Mouse (Mus musculus): ENCODE measurements around the gene Kif24.

The Kif24 gene

GRCm38 (mm10) chr4:41464345-41465286, at the start of gene Kif24, which contains the start of gene Nudt2:
Kif24 (minus strand) TSS chr4:41464887.
Nudt2 (plus strand) TSS chr4:41465151.
- peak; percentile 100 for DNase-seq

DNA sequence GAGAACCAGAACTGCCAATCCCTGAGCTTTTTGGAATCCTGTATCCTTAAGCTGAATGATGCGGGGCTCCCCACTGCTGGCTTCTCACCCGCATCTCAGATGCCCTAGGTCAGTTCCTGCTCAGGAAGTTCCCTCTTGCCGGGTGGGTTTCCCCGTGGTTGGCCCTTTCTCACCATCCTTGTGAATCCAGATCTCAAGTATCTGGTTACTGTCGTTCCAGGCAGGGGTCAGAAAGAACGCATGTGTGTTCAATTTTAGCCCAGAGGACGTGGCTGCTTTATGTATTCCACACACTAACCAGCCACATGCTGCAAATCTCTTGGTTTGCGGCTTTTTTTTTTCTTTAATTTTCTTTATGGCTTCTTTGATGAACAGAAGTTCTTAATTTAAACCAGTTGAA, 49.0 kb upstream of the Kif24 start:
- DNase-seq: no peak

- DNase-seq: no peak
These were observed 48.6 kb upstream of the Kif24 start for GRCm38 (mm10) chr4:41513309-41513708.

GRCm38 (mm10) chr4:41507998-41508397, 43.3 kb upstream of the Kif24 start:
- no peak for DNase-seq

GRCm38 (mm10) chr4:41507326-41507924, 42.7 kb upstream of the Kif24 start:
- DNase-seq: peak; percentile 32

- DNase-seq: peak; percentile 90
These were observed 42.2 kb upstream of the Kif24 start for GRCm38 (mm10) chr4:41506906-41507305.

GRCm38 (mm10) chr4:41506156-41506555, 41.5 kb upstream of the Kif24 start:
- DNase-seq: peak; percentile 75

- DNase-seq: peak; percentile 33
These were observed 40.5 kb upstream of the Kif24 start for GRCm38 (mm10) chr4:41505131-41505551.

DNA sequence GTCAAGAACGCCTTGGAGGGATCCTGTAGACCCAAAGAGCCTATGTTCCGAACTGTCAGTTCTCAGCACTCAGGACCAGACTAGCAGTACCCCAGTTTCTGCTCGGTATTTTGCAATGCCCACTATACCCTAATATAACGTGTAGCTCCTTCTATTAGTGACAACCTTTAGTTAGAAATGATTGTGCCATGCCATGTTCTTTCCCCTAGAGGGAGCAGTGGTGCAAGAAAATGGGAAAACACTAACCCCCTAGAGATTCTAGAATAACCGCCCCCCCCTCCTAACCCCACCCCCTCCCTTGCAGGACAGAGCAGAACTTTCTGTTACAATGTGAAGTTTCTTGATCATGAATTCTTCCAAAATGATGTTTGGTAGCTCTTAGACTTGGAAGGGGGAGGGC, 39.6 kb upstream of the Kif24 start:
- peak; percentile 24 for DNase-seq

DNA sequence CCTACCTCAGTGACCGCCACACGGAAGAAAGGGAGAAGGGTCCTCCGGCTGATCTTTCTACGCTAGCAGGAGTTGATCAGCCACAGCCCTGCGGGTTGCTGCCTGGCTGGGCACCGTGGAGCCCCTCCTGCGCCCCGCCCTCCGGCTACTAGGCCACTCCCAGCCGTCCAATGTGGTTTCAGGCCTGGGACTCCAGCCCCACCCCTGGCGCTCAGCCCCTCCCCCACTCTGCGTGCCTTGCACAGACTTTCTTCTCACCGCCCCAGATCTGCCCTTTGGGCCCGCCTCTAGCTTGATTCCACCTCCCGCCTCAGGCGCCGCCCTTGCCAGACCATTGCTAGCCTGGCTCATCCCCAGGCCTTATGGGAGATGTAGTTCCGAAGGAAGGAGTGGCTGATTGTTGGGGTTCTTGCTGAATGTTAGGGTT, 38.3 kb upstream of the Kif24 start, which contains the start of gene AI464131:
TSS of gene AI464131 (minus strand) at position 91 of the 427 bp plus-strand sequence.
- peak; percentile 98 for DNase-seq

- peak; percentile 58 for DNase-seq
These were observed 37.7 kb upstream of the Kif24 start for GRCm38 (mm10) chr4:41502171-41502940.

DNA sequence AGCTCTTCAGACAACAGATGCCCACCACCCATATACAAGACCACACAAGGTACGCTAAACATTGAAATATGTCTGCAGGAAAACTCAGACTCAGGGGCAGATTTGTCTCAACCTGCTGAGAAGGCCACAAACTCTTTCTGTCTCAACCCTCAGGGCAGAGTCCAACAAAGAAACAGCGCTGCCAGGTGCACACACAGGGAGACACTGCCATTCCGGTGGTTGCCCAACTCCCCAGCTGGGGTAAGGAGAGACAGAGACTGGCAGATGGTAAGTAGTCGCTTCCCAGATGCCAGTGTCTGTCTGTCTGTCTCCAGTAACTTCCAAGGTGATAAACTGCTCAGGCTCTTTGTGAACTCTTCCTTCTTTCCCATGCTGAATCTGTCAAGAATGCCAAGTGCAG, 36.1 kb upstream of the Kif24 start:
- DNase-seq: no peak

GRCm38 (mm10) chr4:41499619-41500018, 34.9 kb upstream of the Kif24 start:
- no peak for DNase-seq

- peak; percentile 53 for DNase-seq
These were observed 34.3 kb upstream of the Kif24 start for GRCm38 (mm10) chr4:41498921-41499391.

DNA sequence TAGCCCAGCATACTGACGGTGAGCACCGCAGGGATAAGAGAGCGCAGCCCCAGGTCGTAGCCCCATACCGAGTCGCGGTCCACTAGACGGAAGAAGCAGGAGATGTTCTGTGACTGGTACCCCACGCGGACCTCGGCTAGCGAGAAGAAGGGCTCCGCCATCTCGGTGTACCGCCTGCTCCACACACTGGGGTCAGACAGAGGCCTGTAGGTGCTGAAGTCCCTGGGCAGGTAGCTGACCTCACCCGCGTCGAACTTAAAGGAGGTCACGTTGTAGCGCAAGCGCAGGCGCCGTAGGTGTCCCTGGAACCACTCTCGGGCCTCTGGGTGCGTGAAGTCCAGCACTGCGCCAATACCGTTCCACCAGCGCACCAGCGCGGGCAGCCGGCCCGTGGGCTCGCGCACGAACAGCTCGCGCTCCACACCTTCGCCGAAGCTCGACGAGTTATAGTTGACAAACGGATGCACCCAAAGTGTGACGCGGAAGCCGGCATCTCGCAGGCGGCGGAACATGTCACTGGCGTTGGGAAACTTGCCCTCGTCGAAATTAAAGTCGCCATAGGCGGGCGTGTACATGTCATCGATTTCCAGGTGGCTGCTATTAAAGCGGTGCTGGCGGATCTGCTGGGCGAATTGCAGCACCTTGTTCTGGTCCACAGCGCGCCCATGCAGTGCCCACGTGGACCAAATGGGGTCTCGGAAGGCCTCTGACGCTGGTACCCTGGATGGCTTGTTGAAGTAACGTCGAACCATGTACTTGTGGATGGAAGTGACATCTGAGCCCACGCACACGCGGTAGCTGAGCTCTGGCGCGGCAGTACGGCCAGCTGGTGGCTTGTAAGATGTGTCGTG, 33.5 kb upstream of the Kif24 start:
- DNase-seq: peak; percentile 29

- peak; percentile 70 for DNase-seq
These were observed 32.9 kb upstream of the Kif24 start for GRCm38 (mm10) chr4:41497579-41497978.

- no peak for DNase-seq
These were observed 32.4 kb upstream of the Kif24 start for GRCm38 (mm10) chr4:41497046-41497445.

GRCm38 (mm10) chr4:41495850-41496249, 31.2 kb upstream of the Kif24 start:
- DNase-seq: no peak

DNA sequence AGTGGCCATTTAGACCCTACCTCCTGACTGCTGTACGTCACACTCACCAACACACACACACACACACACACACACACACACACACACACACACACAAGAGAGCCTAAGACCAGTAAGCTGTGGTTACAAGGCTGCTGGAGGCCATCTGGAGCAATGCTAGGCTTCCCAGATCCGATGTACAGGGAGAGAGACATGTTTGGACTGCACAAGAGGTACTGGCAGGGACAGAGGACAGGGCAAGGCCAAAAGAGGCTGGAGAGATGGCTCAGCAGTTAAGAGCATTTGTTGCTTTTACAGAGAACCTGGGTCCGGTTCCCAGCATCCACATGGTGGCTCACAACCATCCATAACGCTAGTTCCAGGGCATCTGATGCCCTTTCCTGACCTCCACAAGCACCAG, 30.4 kb upstream of the Kif24 start:
- DNase-seq: no peak

DNA sequence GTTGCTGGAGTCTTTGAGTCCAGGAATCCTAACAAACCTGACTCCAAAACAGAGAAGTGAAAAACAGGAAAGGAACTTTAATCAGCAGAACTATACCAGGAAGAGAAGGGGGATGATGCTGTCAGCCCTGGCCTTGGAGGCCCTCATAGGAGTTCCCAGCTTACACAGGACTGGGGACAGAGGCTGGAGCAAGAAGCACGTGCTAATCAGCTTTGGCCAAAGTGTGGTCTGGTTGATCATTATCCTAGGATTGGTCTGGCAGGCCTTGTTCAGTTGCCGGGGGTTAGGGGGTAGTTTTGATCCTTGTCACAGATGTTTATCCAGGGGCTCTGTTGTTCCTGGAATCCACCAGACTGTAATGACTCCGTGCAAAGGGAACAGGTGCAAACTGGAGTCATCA, 29.7 kb upstream of the Kif24 start:
- no peak for DNase-seq

GRCm38 (mm10) chr4:41493464-41494116, 28.9 kb upstream of the Kif24 start:
- no peak for DNase-seq
